Mouse (Mus musculus): ENCODE measurements at regions not wholly inside any gene's neighbourhood (a gene's known extent, or its start where the extent isn't known, plus 50 kb on each side); places are given as distances from the start of the nearest gene placed in this dataset.

DNA sequence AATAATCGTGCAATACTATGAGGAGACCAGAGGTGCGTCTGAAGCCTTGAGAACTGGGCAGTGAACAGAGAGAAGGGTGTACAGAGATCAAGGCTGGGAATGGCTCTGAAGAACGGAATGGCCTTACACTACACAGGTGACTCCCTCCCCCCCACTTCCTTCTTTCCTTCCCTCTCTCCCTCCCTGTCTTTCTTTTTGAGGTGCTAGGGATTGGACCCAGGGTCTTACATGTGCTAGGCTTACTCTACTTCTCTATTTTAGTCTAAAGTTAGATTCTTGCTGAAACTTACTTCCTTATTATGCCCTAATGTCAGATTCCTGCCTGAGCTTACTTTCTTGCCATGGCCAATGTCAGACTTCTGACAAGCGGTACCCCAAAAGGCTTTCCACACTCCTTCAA, 176.2 kb upstream of the Gadl1 start:
- 94% methylated on average over 4 of the region's 4 CpGs for WGBS
- Histone ChIP-seq H3K27me3 (ENCODE audit: control insufficient read depth, insufficient read depth, low read length) (no peaks in the 10 kb centered on the region), H3K36me3 (ENCODE audit: control insufficient read depth, insufficient read depth, low read length) (no peaks in the 10 kb centered on the region), H3K4me1 (ENCODE audit: control insufficient read depth, insufficient read depth, low read length) (no peaks in the 10 kb centered on the region), H3K9ac (replicated peaks; ENCODE audit: low read depth, low read length) (no peak overlapping the region), H3K27ac (ENCODE audit: low read depth, low read length) (no peak overlapping the region), H3K4me3 (ENCODE audit: low read depth, low read length) (no peak overlapping the region), H3K4me2 (ENCODE audit: low read depth, low read length) (no peak overlapping the region), H3K9me3 (ENCODE audit: control insufficient read depth, low read length) (no peaks in the 10 kb centered on the region)
- ATAC-seq (ENCODE audit: low read depth): no peak

DNA sequence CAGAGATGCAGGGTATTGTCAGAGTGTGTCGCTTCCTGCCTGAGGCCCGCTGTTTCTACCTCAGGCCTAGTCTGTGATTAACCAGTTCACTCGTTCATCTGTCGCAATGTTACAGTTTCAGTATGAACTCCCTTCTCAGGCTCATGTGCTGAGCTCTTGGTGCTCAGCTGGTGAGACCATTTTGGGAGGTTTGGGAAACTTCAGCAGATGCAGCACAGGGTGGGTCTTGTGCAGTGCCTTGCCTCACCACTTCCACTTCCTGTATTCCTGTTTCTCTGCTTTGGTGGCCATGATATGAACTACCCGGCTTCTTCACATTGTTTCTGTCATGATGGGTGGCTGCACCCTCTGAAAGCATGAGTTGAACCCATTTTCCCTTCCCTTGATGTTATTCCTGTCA, 169.3 kb upstream of the Gadl1 start:
- WGBS: 92% methylated on average over 5 of the region's 5 CpGs
- H3K4me3 ChIP-seq (ENCODE audit: low read depth, low read length): no peak overlapping the region
- no peaks in the 10 kb centered on the region for H3K9me3 ChIP-seq (ENCODE audit: control insufficient read depth, low read length)
- ATAC-seq (ENCODE audit: low read depth): no peak
- H3K27me3 ChIP-seq (ENCODE audit: control insufficient read depth, insufficient read depth, low read length): no peaks in the 10 kb centered on the region
- no peak overlapping the region for H3K4me2 ChIP-seq (ENCODE audit: low read depth, low read length)
- no peak overlapping the region for H3K27ac ChIP-seq (ENCODE audit: low read depth, low read length)
- no peaks in the 10 kb centered on the region for H3K36me3 ChIP-seq (ENCODE audit: control insufficient read depth, insufficient read depth, low read length)
- no peak overlapping the region for H3K9ac ChIP-seq (replicated peaks; ENCODE audit: low read depth, low read length)
- no peaks in the 10 kb centered on the region for H3K4me1 ChIP-seq (ENCODE audit: control insufficient read depth, insufficient read depth, low read length)

DNA sequence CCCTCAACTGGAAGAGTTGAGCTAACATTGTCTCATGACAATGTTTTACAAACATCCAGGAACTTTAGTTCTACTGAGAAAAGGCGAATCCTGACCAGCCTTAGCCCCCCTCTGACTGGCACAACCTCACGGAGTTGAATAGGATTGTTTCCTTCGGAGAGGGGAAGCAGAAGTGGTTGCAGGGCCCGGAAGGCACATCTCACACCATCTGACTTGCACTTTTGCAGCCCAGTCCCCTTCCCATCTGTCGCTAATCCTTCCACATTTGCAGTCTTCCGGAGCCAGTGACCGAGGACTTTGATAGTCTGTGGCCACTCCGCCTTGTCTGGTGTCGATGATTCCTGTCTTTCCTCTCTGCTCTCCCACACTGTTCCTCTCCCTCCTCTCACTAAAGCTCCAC, 162.8 kb upstream of the Gadl1 start:
- Histone ChIP-seq H3K4me3 (ENCODE audit: low read depth, low read length) (no peak overlapping the region), H3K4me1 (ENCODE audit: control insufficient read depth, insufficient read depth, low read length) (no peaks in the 10 kb centered on the region), H3K9ac (replicated peaks; ENCODE audit: low read depth, low read length) (no peak overlapping the region), H3K27me3 (ENCODE audit: control insufficient read depth, insufficient read depth, low read length) (no peaks in the 10 kb centered on the region), H3K9me3 (ENCODE audit: control insufficient read depth, low read length) (no peaks in the 10 kb centered on the region), H3K36me3 (ENCODE audit: control insufficient read depth, insufficient read depth, low read length) (no peaks in the 10 kb centered on the region), H3K4me2 (ENCODE audit: low read depth, low read length) (no peak overlapping the region), H3K27ac (ENCODE audit: low read depth, low read length) (no peak overlapping the region)
- ATAC-seq (ENCODE audit: low read depth): no peak
- 87% methylated on average over 9 of the region's 9 CpGs for WGBS

DNA sequence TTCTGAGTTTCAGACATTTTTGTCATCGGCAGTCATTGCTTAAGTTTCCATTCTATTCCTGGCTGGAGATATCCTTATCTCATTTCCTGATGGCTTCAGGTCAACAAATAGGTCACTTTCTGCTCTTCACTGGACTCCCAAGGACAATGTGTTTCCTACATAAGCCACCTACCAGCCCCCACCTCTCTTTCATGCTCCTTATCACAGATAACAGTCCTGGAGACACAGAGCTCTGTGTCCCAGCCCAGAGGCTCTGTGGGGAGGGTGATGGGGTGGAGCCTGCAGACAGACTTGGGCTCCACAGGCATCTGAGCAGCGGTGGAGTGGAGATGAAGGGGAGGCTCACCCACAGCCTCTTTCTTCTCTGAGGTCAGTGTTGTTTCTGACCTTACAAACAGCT, 148.8 kb upstream of the Gadl1 start:
- 74% methylated on average over 2 of the region's 2 CpGs for WGBS
- Histone ChIP-seq H3K9me3 (ENCODE audit: control insufficient read depth, low read length) (no peaks in the 10 kb centered on the region), H3K4me1 (ENCODE audit: control insufficient read depth, insufficient read depth, low read length) (no peaks in the 10 kb centered on the region), H3K27ac (ENCODE audit: low read depth, low read length) (no peak overlapping the region), H3K27me3 (ENCODE audit: control insufficient read depth, insufficient read depth, low read length) (no peaks in the 10 kb centered on the region), H3K36me3 (ENCODE audit: control insufficient read depth, insufficient read depth, low read length) (no peaks in the 10 kb centered on the region), H3K4me2 (ENCODE audit: low read depth, low read length) (no peak overlapping the region), H3K9ac (replicated peaks; ENCODE audit: low read depth, low read length) (no peak overlapping the region), H3K4me3 (ENCODE audit: low read depth, low read length) (no peak overlapping the region)
- ATAC-seq (ENCODE audit: low read depth): no peak

DNA sequence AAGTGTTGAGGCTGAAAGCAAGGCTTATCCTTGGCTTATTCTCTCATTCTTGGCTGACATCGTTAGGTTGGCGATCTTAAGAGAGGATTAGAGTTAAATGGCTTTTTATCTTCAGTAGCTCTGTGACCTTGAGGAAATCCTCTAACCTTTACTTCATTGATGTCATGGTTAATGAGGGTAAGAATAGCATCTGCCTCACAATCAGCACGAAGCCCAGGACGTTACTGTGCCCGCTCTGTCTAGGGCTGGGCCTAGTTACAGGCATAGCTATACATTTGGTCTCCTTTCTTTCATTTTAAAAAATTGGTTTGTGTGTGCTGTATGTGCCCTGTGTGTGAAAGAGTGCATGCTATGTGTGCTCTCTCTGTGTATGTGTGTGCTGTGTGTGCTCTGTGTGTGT, 145.1 kb upstream of the Gadl1 start:
- Histone ChIP-seq H3K4me2 (ENCODE audit: low read depth, low read length) (no peak overlapping the region), H3K4me1 (ENCODE audit: control insufficient read depth, insufficient read depth, low read length) (no peaks in the 10 kb centered on the region), H3K27me3 (ENCODE audit: control insufficient read depth, insufficient read depth, low read length) (no peaks in the 10 kb centered on the region), H3K9me3 (ENCODE audit: control insufficient read depth, low read length) (no peaks in the 10 kb centered on the region), H3K4me3 (ENCODE audit: low read depth, low read length) (no peak overlapping the region), H3K27ac (ENCODE audit: low read depth, low read length) (no peak overlapping the region), H3K9ac (replicated peaks; ENCODE audit: low read depth, low read length) (no peak overlapping the region), H3K36me3 (ENCODE audit: control insufficient read depth, insufficient read depth, low read length) (no peaks in the 10 kb centered on the region)
- WGBS: 74% methylated on average over 5 of the region's 5 CpGs
- ATAC-seq (ENCODE audit: low read depth): no peak

DNA sequence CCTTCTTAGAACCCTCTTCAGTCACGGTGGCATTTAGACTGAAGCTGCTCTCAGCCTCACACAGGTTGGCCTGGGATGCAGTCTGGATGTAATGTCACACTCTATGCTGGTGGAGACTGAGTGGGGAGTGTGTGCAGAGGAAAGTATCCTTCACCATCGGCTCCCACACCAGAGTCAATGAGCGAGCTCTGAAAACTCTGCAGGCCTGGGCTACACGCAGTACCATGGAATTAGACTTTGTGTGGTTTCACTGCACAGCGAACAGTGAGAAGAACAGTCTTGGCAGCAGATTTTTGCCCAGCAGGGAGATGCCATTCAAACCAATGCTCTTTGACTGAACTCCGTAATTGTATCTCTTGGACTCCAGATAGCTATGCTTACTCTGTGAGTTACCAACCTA, 142.8 kb upstream of the Gadl1 start:
- Histone ChIP-seq H3K4me2 (ENCODE audit: low read depth, low read length) (no peak overlapping the region), H3K27me3 (ENCODE audit: control insufficient read depth, insufficient read depth, low read length) (no peaks in the 10 kb centered on the region), H3K4me3 (ENCODE audit: low read depth, low read length) (no peak overlapping the region), H3K27ac (ENCODE audit: low read depth, low read length) (no peak overlapping the region), H3K36me3 (ENCODE audit: control insufficient read depth, insufficient read depth, low read length) (no peaks in the 10 kb centered on the region), H3K9me3 (ENCODE audit: control insufficient read depth, low read length) (no peaks in the 10 kb centered on the region), H3K9ac (replicated peaks; ENCODE audit: low read depth, low read length) (no peak overlapping the region), H3K4me1 (ENCODE audit: control insufficient read depth, insufficient read depth, low read length) (no peaks in the 10 kb centered on the region)
- 84% methylated on average over 6 of the region's 6 CpGs for WGBS
- ATAC-seq (ENCODE audit: low read depth): no peak

DNA sequence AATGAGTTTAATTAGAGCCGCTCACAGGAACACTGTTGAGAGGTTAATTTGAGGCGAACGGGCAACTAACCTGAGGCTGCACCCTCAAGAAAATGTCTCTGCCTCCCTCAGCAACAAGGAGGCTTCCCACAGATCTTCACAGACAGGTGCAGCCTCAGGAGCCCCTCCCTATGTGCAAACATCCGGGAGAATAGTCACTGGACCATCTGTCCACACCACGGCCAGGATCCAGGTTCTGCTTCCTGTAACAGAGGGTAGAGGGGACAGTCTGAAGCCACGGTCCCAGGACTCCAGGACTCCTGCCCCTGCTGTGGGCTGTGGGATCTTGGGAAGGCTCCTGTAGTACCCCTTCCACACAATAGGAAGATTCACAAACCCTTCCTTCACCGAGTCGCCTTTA, 134.1 kb upstream of the Gadl1 start:
- H3K9ac ChIP-seq (replicated peaks; ENCODE audit: low read depth, low read length): no peak overlapping the region
- no peak for ATAC-seq (ENCODE audit: low read depth)
- H3K4me1 ChIP-seq (ENCODE audit: control insufficient read depth, insufficient read depth, low read length): peaks cover 5% of the 10 kb centered on the region; the same call in 1 of the 2 replicates
- H3K27me3 ChIP-seq (ENCODE audit: control insufficient read depth, insufficient read depth, low read length): no peaks in the 10 kb centered on the region
- H3K4me2 ChIP-seq (ENCODE audit: low read depth, low read length): no peak overlapping the region
- no peak overlapping the region for H3K27ac ChIP-seq (ENCODE audit: low read depth, low read length)
- no peaks in the 10 kb centered on the region for H3K9me3 ChIP-seq (ENCODE audit: control insufficient read depth, low read length)
- no peak overlapping the region for H3K4me3 ChIP-seq (ENCODE audit: low read depth, low read length)
- WGBS: 59% methylated on average over 8 of the region's 8 CpGs
- H3K36me3 ChIP-seq (ENCODE audit: control insufficient read depth, insufficient read depth, low read length): no peaks in the 10 kb centered on the region

DNA sequence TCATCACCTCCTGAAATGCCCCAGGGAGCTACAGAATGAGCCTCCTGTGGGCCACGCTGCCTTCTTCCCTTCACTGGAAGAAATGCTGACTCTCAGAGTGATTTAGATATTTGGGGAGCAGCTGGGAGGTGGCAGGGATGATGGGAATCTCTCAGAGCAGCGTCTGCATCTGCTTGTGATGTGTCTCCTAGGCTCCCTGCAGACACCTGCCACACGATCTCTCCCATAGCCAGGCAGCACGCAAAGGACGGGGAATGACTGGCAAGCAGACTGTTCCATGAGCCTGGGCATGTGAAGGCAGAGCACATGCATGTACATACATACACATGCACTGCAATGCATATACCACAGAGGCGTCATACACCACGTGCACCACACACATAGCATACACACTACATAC, 133.4 kb upstream of the Gadl1 start:
- 53% methylated on average over 7 of the region's 7 CpGs for WGBS
- H3K36me3 ChIP-seq (ENCODE audit: control insufficient read depth, insufficient read depth, low read length): no peaks in the 10 kb centered on the region

DNA sequence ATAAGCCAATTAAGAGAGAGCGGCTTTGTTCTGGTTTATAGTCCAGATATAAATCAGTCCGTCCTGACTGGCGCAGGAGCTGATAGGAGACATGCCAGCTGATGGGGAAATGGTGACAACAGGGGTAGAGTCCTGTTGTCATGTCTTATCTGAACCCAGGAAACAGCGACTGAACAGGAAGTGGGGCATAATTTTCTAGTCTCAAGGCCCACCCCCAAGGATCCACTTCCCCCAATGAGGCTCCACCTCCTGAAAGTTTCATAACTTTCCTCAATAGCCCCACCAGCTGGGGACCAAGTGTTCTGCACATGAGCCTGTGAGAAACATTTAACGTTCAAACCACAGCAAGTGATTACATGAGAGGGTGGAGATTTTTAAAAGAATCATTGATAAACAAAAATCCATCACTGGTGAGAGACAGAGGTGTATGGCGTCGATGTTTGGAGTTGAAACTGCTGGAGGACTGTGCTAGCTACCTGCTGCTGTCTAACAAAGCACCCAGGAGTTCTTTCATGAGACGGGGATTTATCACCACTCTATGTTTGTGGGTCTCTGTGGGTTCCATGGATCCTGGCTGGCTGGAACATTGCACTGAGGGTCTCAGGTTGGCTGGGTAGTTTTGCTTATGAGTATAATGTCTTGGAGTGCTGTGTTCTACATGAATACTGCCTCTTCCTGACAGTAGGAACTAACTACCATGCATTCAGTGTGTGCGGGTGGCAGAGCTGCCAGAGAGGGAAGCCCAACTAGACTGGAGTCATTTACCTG, 132.0 kb upstream of the Gadl1 start:
- Histone ChIP-seq H3K27ac (ENCODE audit: low read depth, low read length) (no peak overlapping the region), H3K9ac (replicated peaks; ENCODE audit: low read depth, low read length) (no peak overlapping the region), H3K27me3 (ENCODE audit: control insufficient read depth, insufficient read depth, low read length) (no peaks in the 10 kb centered on the region), H3K4me2 (ENCODE audit: low read depth, low read length) (no peak overlapping the region), H3K4me1 (ENCODE audit: control insufficient read depth, insufficient read depth, low read length) (peaks cover 5% of the 10 kb centered on the region; the same call in 1 of the 2 replicates), H3K36me3 (ENCODE audit: control insufficient read depth, insufficient read depth, low read length) (no peaks in the 10 kb centered on the region), H3K9me3 (ENCODE audit: control insufficient read depth, low read length) (no peaks in the 10 kb centered on the region; the same call in 1 of the 2 replicates), H3K4me3 (ENCODE audit: low read depth, low read length) (no peak overlapping the region)
- ATAC-seq (ENCODE audit: low read depth): no peak
- WGBS: 84% methylated on average over 9 of the region's 9 CpGs

More for the DNA sequence above, 133.4 kb upstream of the Gadl1 start:
- no peak overlapping the region for H3K4me2 ChIP-seq (ENCODE audit: low read depth, low read length)
- H3K9ac ChIP-seq (replicated peaks; ENCODE audit: low read depth, low read length): no peak overlapping the region
- H3K9me3 ChIP-seq (ENCODE audit: control insufficient read depth, low read length): no peaks in the 10 kb centered on the region
- H3K27ac ChIP-seq (ENCODE audit: low read depth, low read length): peak overlapping the region; percentile 30; the same call in 1 of the 2 replicates
- no peaks in the 10 kb centered on the region for H3K27me3 ChIP-seq (ENCODE audit: control insufficient read depth, insufficient read depth, low read length)
- no peak overlapping the region for H3K4me3 ChIP-seq (ENCODE audit: low read depth, low read length)
- no peak for ATAC-seq (ENCODE audit: low read depth)
- H3K4me1 ChIP-seq (ENCODE audit: control insufficient read depth, insufficient read depth, low read length): peaks cover 5% of the 10 kb centered on the region; the same call in 1 of the 2 replicates

All from neural tube, embryonic 14.5 days (tissue).